Mouse (Mus musculus) hindbrain, embryonic 16.5 days (tissue): ENCODE measurements around the gene Fam102a. TPM values are rescaled to one million over a fixed set of nuclear protein-coding genes. Genes with fewer than 3 reads are reported as not detected.

Experiments
- ATAC-seq: fragments of 200-750 bp; cut with Nextera tagmentation; 2 replicates; pipeline ENCODE4 v1.8.0; 2017; ENCODE audit warnings: moderate TSS enrichment, moderate library complexity
- H3K27ac ChIP-seq: fragments of 300-500 bp; sonication (generic); 2 replicates; pipeline ENCODE4 v1.5.1; 2014; ENCODE audit warnings: low read depth, mild to moderate bottlenecking, control low read depth, low read length, moderate library complexity
- H3K27me3 ChIP-seq: fragments of 300-500 bp; sonication (generic); replicated peaks from 2 replicates; pipeline ENCODE4 v1.6.1; 2014; ENCODE audit warnings: low read length; ENCODE audit not compliant: control insufficient read depth, insufficient read depth
- H3K36me3 ChIP-seq: fragments of 300-500 bp; sonication (generic); 2 replicates; pipeline ENCODE4 v1.6.1; 2014; ENCODE audit warnings: mild to moderate bottlenecking, low read length, moderate library complexity, mixed read lengths; ENCODE audit not compliant: control insufficient read depth, insufficient read depth
- H3K4me1 ChIP-seq: fragments of 300-500 bp; sonication (generic); 2 replicates; pipeline ENCODE4 v1.6.1; 2014; ENCODE audit warnings: low read depth, low read length; ENCODE audit not compliant: control insufficient read depth, insufficient read depth
- H3K4me2 ChIP-seq: fragments of 300-500 bp; sonication (generic); 2 replicates; pipeline ENCODE4 v1.6.1; 2014; ENCODE audit warnings: mild to moderate bottlenecking, low read length, control low read depth, moderate library complexity
- H3K4me3 ChIP-seq: fragments of 300-500 bp; sonication (generic); 2 replicates; pipeline ENCODE4 v1.5.1; 2014; ENCODE audit warnings: mild to moderate bottlenecking, low read length, control low read depth, moderate library complexity
- H3K9ac ChIP-seq: fragments of 300-500 bp; sonication (generic); 2 replicates; pipeline ENCODE4 v1.6.1; 2014; ENCODE audit warnings: low read depth, mild to moderate bottlenecking, control low read depth, low read length, moderate library complexity
- H3K9me3 ChIP-seq: fragments of 300-500 bp; sonication (generic); 2 replicates; pipeline ENCODE4 v1.6.1; 2014; ENCODE audit warnings: mild to moderate bottlenecking, low read length, moderate library complexity; ENCODE audit not compliant: control insufficient read depth
- WGBS: fragments of 180-500 bp; shearing (Covaris S2); extraction: QIAGEN DNeasy Blood & Tissue Kit; methylation state at CpG from one replicate; pipeline ENCODE4 v1.1.7; 2014; 5-methylcytosine and 5-hydroxymethylcytosine counted together
- polyA plus RNA-seq: library from polyadenylated mRNA; unstranded; fragments of >200 nt; fragmentation: Nextera tagmentation; extraction: Ambion mirVana; gene quantifications from 2 replicates; pipeline ENCODE4 v1.2.1, GENCODE M21; 2015

The Fam102a gene
- polyA plus RNA-seq, 1 experiment from 2014 or later: 7.3 TPM

DNA sequence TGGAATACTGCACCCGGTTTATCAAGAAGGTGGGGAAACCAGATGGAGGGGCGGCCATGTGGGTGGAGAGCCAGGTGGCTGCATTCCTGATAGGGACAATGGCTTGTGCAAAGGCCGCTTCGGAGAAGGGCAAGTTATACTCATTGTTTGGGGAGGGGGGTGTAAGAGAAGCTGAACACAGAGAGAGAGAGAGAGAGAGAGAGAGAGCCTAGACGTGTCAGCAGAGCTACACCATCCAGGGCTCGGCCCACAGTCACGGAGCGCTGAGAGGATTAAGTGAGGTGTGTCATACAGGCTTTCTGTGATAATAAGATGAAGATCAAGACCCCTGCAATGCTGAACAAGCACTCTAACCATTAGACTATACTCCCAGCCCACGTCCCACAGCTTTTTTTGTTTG, 27.2 kb upstream of the Fam102a start:
- no peaks in the 10 kb centered on the region for H3K9me3 ChIP-seq
- WGBS: 69% methylated on average over 9 of the region's 9 CpGs

DNA sequence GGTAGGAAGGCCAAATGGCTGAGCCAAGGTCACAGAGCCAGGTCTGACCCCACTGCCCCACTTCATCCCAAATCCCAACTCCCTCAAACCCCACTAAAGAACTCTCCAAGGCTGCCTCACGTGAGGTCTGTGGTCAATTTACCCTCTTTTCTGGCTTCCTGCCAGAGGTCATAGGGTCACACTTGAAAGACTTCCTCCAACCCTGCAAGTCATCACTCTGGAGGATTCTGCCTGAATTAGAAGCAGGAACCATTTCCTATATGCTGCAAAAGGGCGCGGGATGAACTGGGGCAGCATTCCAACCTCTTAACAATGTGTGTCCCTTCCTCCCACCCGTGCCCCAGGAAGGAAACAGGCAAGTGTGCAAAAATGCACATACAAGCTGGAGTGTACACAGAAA, 25.8 kb upstream of the Fam102a start:
- Histone ChIP-seq H3K4me1 (no peaks in the 10 kb centered on the region), H3K9me3 (no peaks in the 10 kb centered on the region), H3K4me3 (no peak overlapping the region), H3K9ac (no peak overlapping the region), H3K4me2 (no peak overlapping the region), H3K27me3 (no peaks in the 10 kb centered on the region), H3K27ac (no peak overlapping the region), H3K36me3 (no peaks in the 10 kb centered on the region)
- 34% methylated on average over 4 of the region's 4 CpGs for WGBS
- ATAC-seq: no peak

More for the DNA sequence above, 27.2 kb upstream of the Fam102a start:
- Histone ChIP-seq H3K36me3 (no peaks in the 10 kb centered on the region), H3K27me3 (no peaks in the 10 kb centered on the region), H3K4me3 (no peak overlapping the region), H3K4me1 (no peaks in the 10 kb centered on the region), H3K9ac (no peak overlapping the region), H3K27ac (no peak overlapping the region), H3K4me2 (no peak overlapping the region)
- no peak for ATAC-seq

DNA sequence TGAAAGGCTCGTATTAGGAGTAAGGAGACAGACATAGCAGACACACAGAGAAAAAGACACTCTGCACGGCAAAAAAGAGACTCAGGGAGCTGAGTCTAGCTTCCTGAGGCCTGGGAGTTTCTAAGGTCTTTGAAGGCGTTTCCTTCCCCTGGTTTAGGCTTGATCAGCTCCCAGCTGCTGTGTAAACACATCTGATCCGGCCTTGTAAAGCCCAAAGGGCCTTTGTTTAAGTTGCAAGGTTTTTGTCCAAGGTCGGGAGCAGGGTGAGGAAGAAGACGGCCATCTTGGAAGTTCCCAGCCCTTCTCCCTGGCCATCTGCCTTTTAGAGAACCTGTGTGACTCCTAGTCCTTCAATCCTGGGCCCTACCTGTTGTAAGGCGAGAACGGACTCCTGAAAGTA, 25.2 kb upstream of the Fam102a start:
- H3K27ac ChIP-seq: no peak overlapping the region

DNA sequence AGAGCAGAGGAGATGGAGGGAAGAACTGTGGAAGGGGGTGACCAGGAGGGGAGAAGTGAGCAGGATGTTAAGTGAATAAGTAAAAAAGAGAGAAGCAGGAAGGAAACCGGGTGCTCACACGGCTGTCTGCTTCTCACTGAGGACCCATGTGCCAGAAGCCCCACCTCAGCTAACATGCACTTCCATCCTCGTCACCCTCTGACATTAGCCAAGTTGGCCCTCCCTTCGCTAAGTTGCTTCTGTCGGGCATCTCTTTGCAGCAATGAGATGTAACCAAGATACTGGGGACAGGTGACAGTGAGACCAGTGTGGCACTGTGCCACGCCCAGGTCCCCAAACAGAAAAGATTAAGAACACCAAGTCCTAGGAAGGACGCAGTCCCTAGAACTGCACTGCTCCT, 22.5 kb upstream of the Fam102a start:
- Histone ChIP-seq H3K9me3 (no peaks in the 10 kb centered on the region), H3K4me1 (no peaks in the 10 kb centered on the region), H3K36me3 (no peaks in the 10 kb centered on the region), H3K4me3 (no peak overlapping the region), H3K9ac (no peak overlapping the region), H3K4me2 (no peak overlapping the region), H3K27me3 (no peaks in the 10 kb centered on the region), H3K27ac (no peak overlapping the region)
- ATAC-seq: no peak
- 85% methylated on average over 7 of the region's 7 CpGs for WGBS

More for the DNA sequence above, 25.2 kb upstream of the Fam102a start:
- no peak overlapping the region for H3K4me2 ChIP-seq
- H3K4me3 ChIP-seq: no peak overlapping the region
- WGBS: 60% methylated on average over 8 of the region's 8 CpGs
- H3K27me3 ChIP-seq: no peaks in the 10 kb centered on the region
- H3K9me3 ChIP-seq: no peaks in the 10 kb centered on the region
- H3K36me3 ChIP-seq: no peaks in the 10 kb centered on the region
- H3K9ac ChIP-seq: no peak overlapping the region
- no peak for ATAC-seq
- no peaks in the 10 kb centered on the region for H3K4me1 ChIP-seq

DNA sequence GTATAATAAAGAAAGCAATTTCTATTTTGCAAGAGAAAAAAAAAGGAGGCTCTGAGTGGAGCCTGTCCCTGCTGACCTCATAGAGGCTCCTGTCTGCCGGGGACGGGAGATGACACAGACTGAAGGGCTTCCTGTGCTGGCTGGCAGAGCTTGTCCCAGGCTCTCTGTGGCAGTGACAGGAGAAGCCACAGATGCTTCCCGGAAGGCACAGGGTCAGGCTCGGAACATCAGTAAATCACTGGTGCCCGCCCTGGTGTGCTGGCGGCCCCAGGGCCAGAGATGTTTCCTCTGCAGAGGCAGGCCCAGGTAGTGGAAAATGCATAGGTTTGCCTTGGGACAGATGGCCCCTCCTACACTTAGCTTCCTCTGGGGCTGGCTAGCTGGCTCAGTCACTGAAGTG, 20.8 kb upstream of the Fam102a start:
- Histone ChIP-seq H3K4me3 (no peak overlapping the region), H3K36me3 (no peaks in the 10 kb centered on the region), H3K4me1 (no peaks in the 10 kb centered on the region), H3K9ac (no peak overlapping the region), H3K27me3 (no peaks in the 10 kb centered on the region), H3K9me3 (no peaks in the 10 kb centered on the region), H3K27ac (no peak overlapping the region), H3K4me2 (no peak overlapping the region)
- ATAC-seq: no peak
- WGBS: 66% methylated on average over 6 of the region's 6 CpGs

DNA sequence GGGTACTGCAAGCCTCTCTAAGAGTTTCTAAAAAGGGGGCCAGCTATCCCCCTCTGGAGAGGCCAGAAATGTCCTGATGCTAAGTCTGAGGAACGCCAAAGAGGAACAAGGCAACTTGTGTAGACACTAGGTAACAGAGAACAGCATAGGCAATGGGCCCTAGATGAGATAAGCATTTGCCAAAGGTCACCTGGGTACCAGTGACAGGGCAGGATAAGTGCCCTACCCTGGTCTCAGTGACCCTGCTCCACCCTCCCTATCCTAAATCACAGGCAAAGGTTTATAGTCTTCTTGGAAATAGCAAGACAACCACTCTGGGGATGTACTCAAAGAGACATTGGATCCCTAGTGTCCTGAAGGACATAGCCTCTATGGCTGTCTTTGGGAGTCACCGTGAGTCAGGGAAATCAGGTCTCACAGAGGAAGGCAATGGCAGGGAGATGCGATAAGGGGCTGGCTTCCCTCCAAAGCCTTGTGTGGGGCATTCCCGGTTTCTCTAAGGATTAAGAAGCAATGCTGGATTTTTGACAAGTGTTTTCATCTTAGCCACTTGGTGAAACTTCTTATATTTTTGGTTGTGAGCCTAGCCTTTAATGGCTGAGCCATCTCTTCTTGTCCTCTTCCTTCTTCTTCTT, 17.8 kb upstream of the Fam102a start:
- no peak for ATAC-seq
- no peaks in the 10 kb centered on the region for H3K27me3 ChIP-seq
- no peak overlapping the region for H3K4me2 ChIP-seq
- no peaks in the 10 kb centered on the region for H3K9me3 ChIP-seq
- H3K4me1 ChIP-seq: no peaks in the 10 kb centered on the region
- H3K4me3 ChIP-seq: no peak overlapping the region
- no peak overlapping the region for H3K9ac ChIP-seq
- no peak overlapping the region for H3K27ac ChIP-seq
- no peaks in the 10 kb centered on the region for H3K36me3 ChIP-seq
- WGBS: 93% methylated on average over 4 of the region's 4 CpGs

DNA sequence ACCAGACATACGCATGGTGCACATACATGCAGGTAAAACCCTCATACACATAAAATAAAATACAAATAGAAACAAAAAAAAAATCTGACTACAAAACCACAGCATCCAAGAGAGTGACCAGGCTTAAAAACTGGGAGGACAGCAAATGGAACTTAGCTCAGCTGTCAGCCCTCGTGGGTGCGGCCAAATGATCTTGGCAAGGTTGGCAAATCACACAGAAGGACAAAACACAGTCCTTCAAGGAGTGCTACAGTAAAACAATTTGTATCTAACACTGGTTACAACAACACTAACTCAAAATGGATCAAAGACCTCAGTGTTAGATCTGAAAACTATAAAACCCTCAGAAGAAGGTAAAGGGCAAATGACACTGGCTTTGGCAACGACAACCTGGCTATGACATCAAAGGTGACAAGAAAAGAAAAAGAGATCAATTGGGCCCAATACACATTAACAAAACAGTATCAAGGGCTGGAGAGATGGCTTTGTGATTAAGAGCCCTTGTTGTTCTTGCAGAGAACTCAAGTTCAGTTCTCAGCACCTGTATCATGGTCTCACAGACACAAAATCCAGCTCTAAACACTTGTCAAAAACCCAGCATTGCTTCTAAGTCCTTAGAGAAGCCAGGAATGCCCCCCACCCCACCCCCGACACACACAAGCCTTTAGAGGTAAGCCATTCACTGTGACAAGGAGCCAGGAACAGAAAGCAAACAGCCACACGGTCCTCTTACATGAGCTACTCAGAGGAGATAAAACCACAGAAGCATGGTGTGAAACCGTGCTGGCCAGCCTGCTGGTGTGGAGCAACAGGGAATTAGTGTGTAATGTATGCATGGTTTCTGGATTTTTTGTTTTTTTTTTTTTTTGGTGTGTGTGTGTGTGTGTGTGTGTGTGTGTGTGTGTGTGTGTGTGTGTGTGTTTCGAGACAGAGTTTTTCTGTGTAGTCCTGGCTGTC, 14.8 kb upstream of the Fam102a start:
- Histone ChIP-seq H3K27ac (no peak overlapping the region), H3K4me2 (no peak overlapping the region), H3K4me3 (no peak overlapping the region), H3K36me3 (no peaks in the 10 kb centered on the region), H3K4me1 (no peaks in the 10 kb centered on the region), H3K9ac (no peak overlapping the region), H3K9me3 (no peaks in the 10 kb centered on the region), H3K27me3 (no peaks in the 10 kb centered on the region)
- WGBS: 78% methylated on average over 8 of the region's 8 CpGs
- no peak for ATAC-seq

DNA sequence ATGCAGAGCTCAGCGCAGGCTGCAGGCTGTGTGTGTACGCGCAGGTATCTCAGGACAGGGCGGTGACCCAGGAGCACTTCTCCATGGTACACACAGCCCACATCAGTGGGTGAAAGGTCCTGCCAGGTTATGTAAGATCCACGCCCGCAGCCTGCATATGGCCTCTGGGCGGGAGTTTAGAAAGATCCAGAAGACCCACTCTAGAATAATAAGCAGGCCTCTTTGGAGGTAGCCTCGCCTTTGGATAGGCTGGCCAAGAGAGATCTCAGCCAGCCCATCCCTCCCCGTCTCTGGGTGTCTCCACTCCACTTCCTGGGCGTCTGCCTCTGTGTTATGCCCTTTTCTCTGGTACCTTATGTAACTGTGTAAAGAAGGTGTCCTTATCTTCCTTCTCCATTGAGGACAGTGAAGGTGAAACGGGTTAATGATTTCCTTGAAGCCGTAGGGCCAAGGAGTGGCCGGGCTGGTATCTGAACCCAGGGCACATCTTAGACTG, 10.5 kb upstream of the Fam102a start:
- H3K4me3 ChIP-seq: no peak overlapping the region
- H3K27me3 ChIP-seq: no peaks in the 10 kb centered on the region
- no peak overlapping the region for H3K27ac ChIP-seq
- no peaks in the 10 kb centered on the region for H3K4me1 ChIP-seq
- H3K9ac ChIP-seq: no peak overlapping the region
- 90% methylated on average over 13 of the region's 13 CpGs for WGBS
- no peaks in the 10 kb centered on the region for H3K9me3 ChIP-seq
- H3K4me2 ChIP-seq: no peak overlapping the region
- no peaks in the 10 kb centered on the region for H3K36me3 ChIP-seq
- ATAC-seq: no peak

DNA sequence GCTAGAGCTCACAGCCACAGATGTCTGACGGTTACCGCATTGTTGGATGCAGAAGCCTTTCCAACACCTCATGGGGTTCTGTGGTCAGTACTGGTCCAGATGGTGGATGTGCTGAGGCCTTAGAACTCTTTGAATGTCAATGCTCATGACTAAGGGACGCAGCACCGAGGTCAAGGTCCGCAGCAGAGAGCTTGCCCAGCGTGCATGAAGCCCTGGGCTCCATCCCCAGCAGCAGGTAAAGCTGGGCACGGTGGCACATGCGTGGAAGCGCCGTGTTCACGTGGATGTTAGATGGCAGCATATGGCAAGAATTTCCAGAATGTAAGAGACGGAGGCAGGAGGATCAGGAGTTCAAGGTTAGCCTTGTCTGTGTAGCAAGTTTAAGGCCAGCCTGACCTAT, 9.3 kb upstream of the Fam102a start:
- H3K4me3 ChIP-seq: no peak overlapping the region
- WGBS: 89% methylated on average over 12 of the region's 12 CpGs
- H3K9ac ChIP-seq: no peak overlapping the region
- no peaks in the 10 kb centered on the region for H3K36me3 ChIP-seq
- H3K9me3 ChIP-seq: no peaks in the 10 kb centered on the region
- H3K27ac ChIP-seq: no peak overlapping the region
- ATAC-seq: no peak
- H3K4me2 ChIP-seq: no peak overlapping the region
- H3K4me1 ChIP-seq: no peaks in the 10 kb centered on the region
- H3K27me3 ChIP-seq: no peaks in the 10 kb centered on the region
